Mouse (Mus musculus) liver, postnatal 0 days (tissue): ENCODE measurements at regions not wholly inside any gene's neighbourhood (a gene's known extent, or its start where the extent isn't known, plus 50 kb on each side); places are given as distances from the start of the nearest gene placed in this dataset.

ENCODE experiments used
- CTCF ChIP-seq: sonication (generic); IDR thresholded peaks from 2 replicates; pipeline ENCODE4 v1.5.1; 2016; ENCODE audit warnings: antibody characterized with exemption, low read depth
- EP300 ChIP-seq: IDR thresholded peaks from 2 replicates; pipeline ENCODE4 v1.6.1; 2016; ENCODE audit warnings: antibody characterized with exemption, low read depth, mild to moderate bottlenecking

GRCm38 (mm10) chr16:78473456-78473855 is 96.5 kb upstream of the Btg3 start:
- TF ChIP-seq CTCF (no peak), EP300 (peak; percentile 68)
